Mouse (Mus musculus) testis, postnatal 14 days (tissue): ENCODE measurements around the gene Hdlbp.

Experiments used
- DNase-seq: peaks from one replicate; pipeline ENCODE4 v3.0.0; 2021; ENCODE audit warnings: low spot score

Gene Hdlbp

GRCm38 (mm10) chr1:93445111-93445821, 33.3 kb downstream of the Hdlbp start:
- DNase-seq: peak; percentile 82

- peak; percentile 77 for DNase-seq
Measured at GRCm38 (mm10) chr1:93444405-93445110, 34.1 kb downstream of the Hdlbp start.

DNA sequence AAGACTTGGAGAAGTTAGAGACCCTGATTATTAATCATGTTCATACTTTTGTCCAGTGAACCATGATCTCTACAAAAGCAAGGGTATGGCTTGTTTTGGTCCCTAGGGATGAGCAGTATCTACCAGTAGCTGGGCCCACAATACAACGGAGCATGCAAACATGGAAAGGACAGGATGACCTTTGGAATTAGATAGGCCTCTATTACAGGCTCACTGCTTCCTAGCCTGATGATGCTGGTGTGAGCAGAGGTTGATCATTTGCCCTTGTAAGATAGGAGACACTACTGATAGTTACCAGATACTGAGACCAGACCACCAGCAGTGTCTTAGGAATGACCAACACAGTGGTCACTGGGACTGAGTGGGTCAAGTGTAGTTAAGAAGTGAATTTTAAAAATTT, 39.3 kb downstream of the Hdlbp start:
- DNase-seq: no peak

GRCm38 (mm10) chr1:93432087-93432486, 46.5 kb downstream of the Hdlbp start:
- no peak for DNase-seq

DNA sequence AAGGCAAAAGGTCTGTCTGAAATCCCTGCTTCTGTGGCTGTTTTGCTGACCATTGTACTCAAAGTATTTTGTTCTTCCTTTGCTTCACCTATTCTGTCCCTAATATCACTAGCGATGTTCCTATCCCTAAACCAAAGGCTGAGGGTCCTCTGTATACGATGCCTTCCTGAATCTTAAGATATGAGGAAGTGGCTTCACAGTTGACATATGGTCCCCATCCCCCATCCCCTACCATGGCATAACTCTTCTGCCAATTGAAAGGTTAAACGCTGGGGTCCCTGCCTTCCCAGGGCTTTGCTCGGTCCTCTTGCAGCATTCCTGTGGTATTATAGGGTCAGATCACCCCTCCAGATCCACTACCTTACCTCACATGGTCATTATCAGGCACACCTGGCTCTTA, 75.2 kb downstream of the Hdlbp start:
- no peak for DNase-seq

GRCm38 (mm10) chr1:93401191-93402052, 77.2 kb downstream of the Hdlbp start:
- DNase-seq: peak; percentile 17

- no peak for DNase-seq
Measured at GRCm38 (mm10) chr1:93388906-93389305, 89.7 kb downstream of the Hdlbp start.

- DNase-seq: no peak
Measured at GRCm38 (mm10) chr1:93387198-93387597, 91.4 kb downstream of the Hdlbp start.

- no peak for DNase-seq
Measured at GRCm38 (mm10) chr1:93379117-93379516, 99.5 kb downstream of the Hdlbp start.

DNA sequence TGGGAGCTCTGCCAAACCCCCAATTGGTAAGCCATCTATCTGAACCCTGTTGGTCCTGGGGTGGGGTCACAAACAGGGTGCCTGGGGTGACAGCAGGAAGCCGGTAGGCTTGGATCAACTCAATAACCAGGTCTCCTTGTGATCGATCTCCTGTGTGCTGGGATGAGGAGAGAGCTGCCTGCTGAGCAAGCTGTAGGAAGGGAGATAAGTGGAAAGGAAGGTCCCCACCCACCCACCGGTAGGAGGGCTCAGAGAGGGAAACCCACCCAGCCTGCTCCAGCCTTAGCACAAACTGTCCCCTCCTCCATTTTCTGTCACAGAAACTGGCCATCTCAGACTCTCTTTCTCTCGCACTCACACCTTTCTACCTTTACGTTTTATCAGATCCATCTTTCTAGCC, 101.3 kb downstream of the Hdlbp start:
- DNase-seq: no peak

DNA sequence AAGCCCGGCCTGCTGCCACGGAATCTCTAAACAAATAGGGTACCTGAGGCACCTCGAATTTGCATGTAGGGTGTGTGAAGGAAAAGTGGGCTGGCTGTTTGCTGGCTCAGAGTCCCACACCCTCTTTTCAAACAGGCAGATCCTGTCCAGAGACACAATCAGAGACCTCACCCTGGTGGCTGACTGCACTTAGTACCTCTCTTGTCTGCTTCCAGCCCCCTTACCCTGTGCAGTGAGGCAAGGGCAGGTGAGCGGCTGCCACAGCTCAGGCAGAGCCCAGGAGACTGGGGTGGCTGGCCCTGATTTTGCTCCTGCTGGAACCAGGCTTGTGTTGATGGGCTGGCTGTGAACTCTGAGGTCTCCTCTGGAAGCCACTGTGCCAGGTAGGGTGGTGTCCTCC, 105.0 kb downstream of the Hdlbp start, which contains the start of gene Ano7:
Gene Ano7 (plus strand): TSS at position 266 of the 400 bp plus-strand sequence.
- no peak for DNase-seq

GRCm38 (mm10) chr1:93365641-93366040, 113.0 kb downstream of the Hdlbp start:
- no peak for DNase-seq

- no peak for DNase-seq
Measured at GRCm38 (mm10) chr1:93362661-93363060, 116.0 kb downstream of the Hdlbp start.
